Mouse (Mus musculus) cerebellum, adult 9-10 months (tissue): ENCODE results near the gene Ifrd1.
A peak's percentile ranks its signal among the peaks of the same experiment; 100 is the strongest.
"Not testable (repeated sequence)": the region's sequence is repeated elsewhere in the genome, so short reads cannot be mapped to it uniquely, and the experiment has no call there.

Experiments used
- DNase-seq: peaks from one replicate; pipeline ENCODE4 v3.0.0; 2022

Gene Ifrd1

DNA sequence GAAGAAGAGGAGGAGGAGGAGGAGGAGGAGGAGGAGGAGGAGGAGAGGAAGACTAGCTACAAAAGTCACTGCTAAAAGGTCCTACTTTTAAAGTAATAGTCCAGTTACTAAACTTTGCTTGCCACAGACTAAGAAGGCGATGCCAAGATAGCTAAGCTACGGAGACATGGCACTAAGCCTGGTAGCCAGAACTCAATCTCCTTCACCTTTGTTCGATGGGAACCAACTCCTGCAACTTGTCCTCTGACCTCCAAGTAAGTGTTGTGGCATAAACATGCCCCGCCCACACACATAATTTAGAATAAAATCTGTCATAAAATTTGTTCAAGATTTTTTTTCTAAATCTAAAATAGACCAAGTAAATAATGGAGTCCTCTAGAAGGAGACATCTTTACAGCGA, 50.3 kb downstream of the Ifrd1 start:
- DNase-seq: no peak

DNA sequence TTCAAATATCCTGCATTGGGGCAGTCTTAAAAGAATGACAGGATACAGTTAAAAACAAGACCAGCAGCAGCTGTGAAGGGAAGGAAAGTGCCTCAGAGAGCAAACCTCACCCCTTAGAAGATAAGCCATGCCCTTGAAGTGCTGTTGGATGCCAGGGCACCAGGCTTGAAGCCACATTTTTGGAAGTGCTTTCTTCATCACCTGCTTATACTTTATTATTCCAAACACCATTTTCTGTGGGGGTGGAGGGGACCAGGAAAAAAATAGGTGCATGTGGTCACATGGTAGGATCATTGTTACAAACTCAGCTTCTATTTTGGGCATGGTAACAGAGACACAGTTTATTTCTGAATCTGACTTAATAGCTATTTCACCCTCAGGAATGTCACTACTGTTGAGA, 50.8 kb downstream of the Ifrd1 start:
- DNase-seq: no peak

DNA sequence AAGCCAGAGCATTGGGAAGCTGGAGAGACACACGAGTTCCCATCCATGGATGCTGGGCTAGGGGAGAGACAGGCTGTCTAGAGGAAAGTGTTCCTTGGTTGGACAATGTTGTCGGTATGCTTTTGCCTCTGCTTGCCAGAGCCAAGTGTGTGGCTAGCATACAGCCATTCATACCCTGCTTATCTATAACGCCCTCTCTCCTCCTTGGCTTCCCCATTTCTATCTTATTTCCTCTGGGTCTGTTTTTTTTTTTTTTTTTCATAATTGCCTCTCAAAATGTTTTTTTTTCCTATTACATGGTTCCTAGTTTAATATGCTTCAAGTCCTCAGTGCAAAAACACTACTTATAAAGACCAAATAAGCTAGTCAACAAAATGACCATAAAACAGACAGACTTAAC, 62.8 kb downstream of the Ifrd1 start:
- DNase-seq: no peak

DNA sequence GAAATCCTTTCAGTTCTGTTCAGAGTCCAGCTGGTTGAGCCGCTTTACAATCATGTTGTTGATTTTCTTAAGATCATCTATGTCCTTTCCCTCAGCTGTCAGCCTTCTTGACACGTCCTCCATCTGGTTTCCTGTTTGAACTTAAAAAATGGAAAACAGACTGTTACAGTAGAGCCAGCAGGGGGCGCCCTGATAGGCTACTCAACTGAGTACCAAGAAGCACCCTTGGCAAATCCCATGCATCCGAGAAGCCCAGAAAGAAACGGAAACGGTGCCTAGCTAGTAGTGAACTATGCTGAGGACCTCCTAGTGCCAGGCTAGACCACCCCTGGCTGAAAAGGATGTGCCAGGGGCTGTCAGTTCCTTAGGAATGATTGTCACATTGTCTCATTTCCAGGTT, 71.2 kb downstream of the Ifrd1 start:
- DNase-seq: no peak

DNA sequence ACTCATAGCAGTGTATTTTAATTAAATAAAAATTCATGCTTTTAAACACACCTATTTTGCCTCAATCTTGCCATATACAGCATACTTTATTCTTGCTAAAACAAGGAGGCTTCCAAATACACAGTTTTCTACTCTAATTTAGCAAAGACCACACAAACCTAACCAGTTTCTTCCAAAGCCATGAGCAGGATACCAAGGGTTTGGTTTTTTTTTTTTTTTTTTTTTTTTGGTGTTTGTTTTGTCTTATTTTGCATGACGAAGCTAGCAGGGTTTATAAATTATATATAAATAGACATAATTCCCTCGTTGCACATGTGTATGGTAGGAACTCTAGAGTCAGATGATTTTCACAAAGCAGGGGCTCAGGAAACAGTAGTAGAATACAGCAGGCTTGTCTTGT, 72.1 kb downstream of the Ifrd1 start:
- DNase-seq: no peak

DNA sequence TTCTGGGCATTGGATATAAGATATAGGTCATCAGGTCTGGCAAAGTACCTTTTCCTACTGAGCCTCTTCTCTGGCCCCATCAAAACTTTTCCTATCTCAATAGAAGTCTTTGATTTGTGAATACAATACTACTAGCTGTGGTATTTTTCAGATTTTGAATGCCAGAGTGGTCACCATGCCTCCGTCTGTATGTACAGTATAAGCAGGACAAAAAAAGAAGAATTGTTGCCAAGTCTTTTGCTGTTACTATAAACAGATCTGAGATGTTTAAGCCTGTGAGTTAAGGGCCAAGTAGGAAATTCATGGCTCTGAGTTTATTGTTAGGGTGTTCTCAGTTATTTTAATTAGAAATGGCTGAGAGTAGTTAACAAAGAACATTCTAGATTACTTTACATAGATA, 73.1 kb downstream of the Ifrd1 start:
- not testable (repeated sequence) for DNase-seq

DNA sequence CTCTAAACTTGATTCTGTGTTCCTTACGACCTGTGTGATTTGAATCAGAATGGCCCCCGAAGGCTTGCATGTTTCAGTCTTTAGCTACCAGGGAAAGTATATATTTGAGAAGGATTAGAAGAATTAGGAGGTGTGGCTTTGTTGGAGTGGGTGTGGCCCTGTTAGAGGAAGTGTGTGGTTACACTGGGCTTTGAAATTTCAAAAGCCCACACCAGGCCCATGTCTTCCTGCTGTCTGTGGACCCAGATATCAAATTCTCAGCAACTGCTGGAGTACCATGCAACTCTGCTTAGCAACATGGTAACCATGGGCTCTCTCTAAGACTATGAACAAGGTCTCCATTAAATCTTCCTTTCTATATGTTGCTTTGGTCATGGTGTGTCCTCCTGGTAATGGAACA, 76.7 kb downstream of the Ifrd1 start:
- no peak for DNase-seq

DNA sequence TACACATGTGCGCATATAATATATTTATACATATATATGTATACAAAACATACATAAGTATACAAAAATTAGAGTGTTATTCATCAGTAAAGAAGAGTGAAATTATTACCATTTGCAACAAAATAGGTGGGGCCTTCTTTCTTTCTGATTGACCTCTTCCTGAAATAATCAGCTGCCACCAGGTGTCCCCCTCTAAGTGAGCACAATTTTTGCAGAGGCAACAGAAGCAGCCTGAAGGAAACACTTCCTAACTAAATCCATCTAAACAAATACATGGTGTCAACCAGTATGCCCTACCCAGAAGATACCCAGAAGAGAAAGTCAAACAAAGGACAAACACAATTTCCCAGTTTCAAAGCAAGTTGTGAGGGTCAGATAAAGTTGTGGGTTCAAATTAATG, 78.6 kb downstream of the Ifrd1 start:
- no peak for DNase-seq

DNA sequence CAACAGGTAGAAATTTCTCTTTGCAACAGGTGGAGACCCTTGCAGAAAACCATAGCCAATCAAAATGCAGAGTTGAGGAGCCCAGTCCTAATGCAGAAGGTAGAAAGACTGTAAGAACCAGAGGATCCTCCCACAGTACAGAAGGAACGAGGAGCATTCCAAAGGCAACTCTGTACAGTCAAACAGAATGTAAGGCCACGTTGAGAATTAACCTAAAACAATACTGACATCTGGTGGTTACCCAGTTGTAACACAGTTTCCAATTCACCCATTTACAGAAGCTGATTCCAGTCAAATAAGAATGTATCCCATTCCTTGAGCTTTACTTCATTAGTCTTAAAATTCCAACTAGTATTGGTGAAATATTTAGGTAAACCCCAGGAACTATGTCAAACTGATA, 83.7 kb downstream of the Ifrd1 start:
- peak; percentile 27 for DNase-seq

DNA sequence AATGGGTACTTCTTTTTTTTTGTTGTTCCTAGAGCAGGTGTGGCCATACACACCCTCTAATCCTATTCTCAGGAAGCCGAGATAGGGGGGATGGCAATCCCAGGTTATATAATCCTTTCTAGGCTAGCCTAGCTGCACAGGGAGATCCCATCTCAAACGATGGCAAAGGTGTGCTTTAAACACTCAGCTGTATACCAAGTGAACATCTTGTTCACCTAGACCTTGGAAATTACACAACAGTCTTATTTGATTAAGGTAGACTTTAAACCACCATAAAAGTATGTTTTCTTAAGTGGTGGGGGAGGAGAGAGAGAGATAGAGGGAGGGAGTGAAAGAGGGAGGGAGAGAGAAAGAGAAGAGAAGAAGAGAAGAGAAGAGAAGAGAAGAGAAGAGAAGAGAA, 87.5 kb downstream of the Ifrd1 start:
- DNase-seq: no peak

DNA sequence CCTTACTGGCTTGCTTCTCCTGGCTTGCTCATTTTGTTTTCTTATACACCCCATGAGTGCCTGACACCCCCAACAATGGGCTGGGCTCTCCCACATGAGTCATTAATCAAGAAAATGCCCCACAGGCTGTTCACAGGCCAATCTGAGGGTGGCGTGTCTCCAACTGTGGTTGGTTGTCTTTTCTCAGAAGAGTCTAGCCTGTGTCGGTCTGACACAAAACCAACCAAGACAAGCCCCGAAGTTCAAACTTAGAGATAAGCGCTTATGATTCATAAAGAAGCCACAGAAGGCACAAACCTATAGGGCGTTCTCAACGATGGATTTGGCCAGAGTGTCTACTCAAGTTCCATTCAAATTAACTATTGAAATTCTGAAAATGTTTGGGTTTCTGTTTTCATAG, 94.1 kb downstream of the Ifrd1 start:
- no peak for DNase-seq

DNA sequence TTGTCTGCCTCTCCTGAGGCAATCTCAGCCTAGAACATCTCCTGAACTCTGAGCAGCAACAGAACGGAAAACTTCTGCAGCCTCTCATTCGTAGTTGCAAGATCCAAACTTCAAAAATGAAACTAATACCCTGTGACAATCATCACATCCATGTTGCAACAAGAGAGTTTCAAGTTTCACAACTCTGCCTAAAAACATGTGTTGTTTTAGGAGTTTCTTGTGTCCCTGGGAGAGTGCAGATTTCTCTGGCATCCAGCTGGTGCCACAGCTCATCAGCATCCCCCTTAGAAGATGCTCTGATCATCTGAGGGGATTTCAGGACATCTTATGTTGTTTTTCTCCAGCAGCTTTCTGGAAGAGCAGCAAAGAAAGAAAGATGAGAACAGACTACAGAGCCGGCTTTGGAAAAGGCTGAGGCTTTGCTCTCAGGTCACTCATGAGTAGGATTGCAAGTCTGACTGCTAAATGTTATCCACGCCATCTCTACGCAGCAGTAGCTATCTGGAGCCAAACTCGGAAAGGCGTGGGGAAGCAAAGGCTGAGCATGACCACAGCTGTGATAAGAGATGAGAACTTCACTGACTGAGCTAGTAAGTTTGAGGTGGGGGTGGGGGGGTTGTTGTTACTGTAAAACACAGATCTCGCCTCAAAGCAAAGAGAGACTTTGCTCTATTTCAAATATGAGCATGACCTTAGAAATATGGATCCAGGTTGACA, 95.8 kb downstream of the Ifrd1 start:
- DNase-seq: no peak
